Mouse (Mus musculus) heart, embryonic 11.5 days (tissue): ENCODE results near the gene Olfr460. TPM values are rescaled to one million over a fixed set of nuclear protein-coding genes. Genes with fewer than 3 reads are reported as not detected.

ENCODE experiments used
- ATAC-seq: fragments of 200-750 bp; cut with Nextera tagmentation; replicated peaks from 2 replicates; pipeline ENCODE4 v1.8.0; 2017; ENCODE audit warnings: moderate library complexity; ENCODE audit not compliant: insufficient number of reproducible peaks, low FRiP score, low TSS enrichment
- H3K27ac ChIP-seq: fragments of 300-500 bp; sonication (generic); 2 replicates; pipeline ENCODE4 v1.5.1; 2014; ENCODE audit warnings: mild to moderate bottlenecking, low read depth, low read length
- H3K27me3 ChIP-seq: fragments of 300-500 bp; sonication (generic); 2 replicates; pipeline ENCODE4 v1.6.1; 2014; ENCODE audit warnings: mild to moderate bottlenecking, low read length, mixed read lengths; ENCODE audit not compliant: control insufficient read depth, insufficient read depth
- H3K36me3 ChIP-seq: fragments of 300-500 bp; sonication (generic); 2 replicates; pipeline ENCODE4 v1.6.1; 2014; ENCODE audit warnings: mild to moderate bottlenecking, low read length, moderate library complexity, mixed read lengths; ENCODE audit not compliant: control insufficient read depth, insufficient read depth
- H3K4me1 ChIP-seq: fragments of 300-500 bp; sonication (generic); 2 replicates; pipeline ENCODE4 v1.6.1; 2014; ENCODE audit warnings: low read length; ENCODE audit not compliant: control insufficient read depth, insufficient read depth
- H3K4me2 ChIP-seq: fragments of 300-500 bp; sonication (generic); 2 replicates; pipeline ENCODE4 v1.6.1; 2014; ENCODE audit warnings: mild to moderate bottlenecking, moderate library complexity
- H3K4me3 ChIP-seq: fragments of 300-500 bp; sonication (generic); 2 replicates; pipeline ENCODE4 v1.5.1; 2014; ENCODE audit warnings: low read depth, low read length
- H3K9ac ChIP-seq: fragments of 300-500 bp; sonication (generic); 2 replicates; pipeline ENCODE4 v1.6.1; 2014; ENCODE audit warnings: mild to moderate bottlenecking, low read depth, low read length, moderate library complexity
- H3K9me3 ChIP-seq: fragments of 300-500 bp; sonication (generic); replicated peaks from 2 replicates; pipeline ENCODE4 v1.6.1; 2016; ENCODE audit warnings: low read length; ENCODE audit not compliant: control insufficient read depth
- WGBS: fragments of 180-500 bp; shearing (Covaris S2); extraction: QIAGEN DNeasy Blood & Tissue Kit; methylation state at CpG from one replicate; pipeline ENCODE4 v1.1.7; 2014; ENCODE audit not compliant: insufficient replicate concordance; 5-methylcytosine and 5-hydroxymethylcytosine counted together
- polyA plus RNA-seq: library from polyadenylated mRNA; unstranded; fragments of >200 nt; fragmentation: Nextera tagmentation; extraction: Ambion mirVana; gene quantifications from 2 replicates; pipeline ENCODE4 v1.2.1, GENCODE M21; 2014

The Olfr460 gene
- polyA plus RNA-seq: 0.06 TPM in 1 of 2 replicates, not detected in the other

DNA sequence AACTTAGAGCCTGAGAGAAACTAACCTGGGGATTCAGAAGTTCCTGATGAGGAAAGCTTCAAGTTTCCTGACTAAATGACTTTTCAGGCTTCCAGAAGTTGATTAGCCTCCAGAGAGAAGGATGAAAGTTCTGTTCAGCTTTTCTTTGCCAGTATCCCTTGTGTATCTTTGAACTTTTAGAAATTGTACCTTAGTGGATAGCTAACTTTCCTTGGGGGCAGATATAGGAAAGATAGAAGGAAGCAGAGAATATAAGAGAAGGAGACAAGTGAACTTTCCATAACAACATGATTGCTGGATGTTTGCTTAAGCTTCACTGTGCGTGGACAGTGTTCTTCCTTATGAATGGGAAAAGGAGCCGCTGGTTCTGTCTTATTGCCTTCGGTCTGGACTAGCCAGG is at the start of gene Olfr460:
Gene Olfr460, plus strand, starts transcription at position 301 of the 400 bp plus-strand sequence.
- WGBS: 78% methylated on average over 3 of the region's 3 CpGs
- no peak within 1 kb of the TSS for H3K4me2 ChIP-seq
- no peak within 1 kb of the TSS for H3K9ac ChIP-seq
- no peak within 1 kb of the TSS for H3K27ac ChIP-seq
- H3K4me1 ChIP-seq: no peaks in the 10 kb centered on the region
- no peaks in the 10 kb centered on the region for H3K27me3 ChIP-seq
- H3K36me3 ChIP-seq: no peaks in the 10 kb centered on the region
- no peak for ATAC-seq
- no peaks in the 10 kb centered on the region for H3K9me3 ChIP-seq
- H3K4me3 ChIP-seq: no peak within 1 kb of the TSS

DNA sequence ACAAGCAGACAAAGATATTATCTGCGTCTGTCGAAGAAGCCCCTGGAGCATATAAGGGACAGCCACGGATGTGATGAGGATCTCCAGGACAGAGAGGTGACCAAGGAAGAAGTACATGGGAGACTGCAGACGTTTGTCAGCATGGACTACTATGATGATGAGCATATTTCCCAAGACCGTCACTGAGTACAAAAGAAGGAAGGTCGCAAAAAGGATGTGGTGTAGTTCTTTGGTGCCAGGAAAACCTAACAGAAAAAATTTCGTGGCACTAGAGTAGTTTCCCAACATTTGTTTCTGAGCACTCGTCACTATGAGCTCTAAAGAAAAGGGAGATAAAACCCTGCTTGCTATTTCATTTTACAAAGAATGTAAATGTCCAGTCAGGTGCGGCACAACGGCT is 24.6 kb upstream of the Olfr460 start:
- no peaks in the 10 kb centered on the region for H3K27me3 ChIP-seq

DNA sequence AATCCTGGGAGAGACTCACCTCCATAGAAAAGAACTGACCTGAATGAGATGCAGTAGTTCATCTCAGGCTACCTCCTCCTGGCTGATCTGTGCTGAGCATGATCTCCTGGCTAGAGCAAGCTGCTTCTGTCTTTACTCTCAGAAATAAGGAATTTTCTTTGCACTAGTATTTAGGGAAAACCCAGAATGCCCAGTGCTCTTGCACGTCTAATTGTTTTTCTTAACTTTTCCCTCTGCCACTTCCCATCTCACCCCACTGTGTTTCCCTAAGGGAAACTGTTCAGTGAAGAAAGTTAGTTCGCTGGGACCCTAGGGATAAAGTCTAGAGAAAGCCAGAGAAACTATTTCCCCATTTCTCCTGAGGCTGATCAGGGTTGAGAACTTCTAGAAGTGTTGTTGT is 14.3 kb upstream of the Olfr460 start, which contains the start of gene Olfr461:
Gene Olfr461, minus strand, starts transcription at position 101 of the 400 bp plus-strand sequence.
- no peaks in the 10 kb centered on the region for H3K4me1 ChIP-seq
- H3K36me3 ChIP-seq: no peaks in the 10 kb centered on the region
- no peak within 1 kb of the TSS for H3K4me2 ChIP-seq
- H3K9me3 ChIP-seq: no peaks in the 10 kb centered on the region
- H3K4me3 ChIP-seq: no peak within 1 kb of the TSS
- ATAC-seq: no peak
- H3K27ac ChIP-seq: no peak within 1 kb of the TSS
- no peak within 1 kb of the TSS for H3K9ac ChIP-seq
- no peaks in the 10 kb centered on the region for H3K27me3 ChIP-seq
- WGBS: 74% methylated on average over 2 of the region's 2 CpGs

More for the DNA sequence above, 24.6 kb upstream of the Olfr460 start:
- WGBS: 75% methylated on average over 10 of the region's 10 CpGs
- H3K27ac ChIP-seq: no peak overlapping the region
- H3K4me1 ChIP-seq: no peaks in the 10 kb centered on the region
- H3K9me3 ChIP-seq: no peaks in the 10 kb centered on the region
- no peaks in the 10 kb centered on the region for H3K36me3 ChIP-seq
- H3K4me2 ChIP-seq: no peak overlapping the region
- H3K4me3 ChIP-seq: no peak overlapping the region
- no peak for ATAC-seq
- H3K9ac ChIP-seq: no peak overlapping the region

DNA sequence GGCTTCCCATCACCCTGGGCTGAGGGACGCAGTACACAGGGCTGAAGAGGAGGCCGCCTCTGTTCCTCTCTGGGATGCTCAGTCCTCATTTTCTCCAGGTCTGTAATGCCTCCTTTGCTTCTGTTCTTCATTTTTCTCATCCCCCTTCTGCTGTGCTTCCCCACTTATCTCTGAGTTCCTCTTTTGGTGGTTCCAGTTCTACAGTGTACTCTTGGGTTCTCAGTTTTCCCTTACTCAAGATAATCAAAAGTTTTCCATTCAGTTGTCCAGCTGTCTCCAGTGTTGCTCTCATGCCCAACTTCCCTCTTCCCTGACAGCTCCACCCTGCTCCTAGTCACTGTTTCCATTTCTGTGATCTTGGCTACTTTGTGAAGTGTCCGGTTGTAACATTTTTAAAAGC is 4.3 kb downstream of the Olfr460 start:
- no peaks in the 10 kb centered on the region for H3K9me3 ChIP-seq
- no peak overlapping the region for H3K4me3 ChIP-seq
- H3K27ac ChIP-seq: no peak overlapping the region
- H3K4me1 ChIP-seq: no peaks in the 10 kb centered on the region
- H3K9ac ChIP-seq: no peak overlapping the region
- no peaks in the 10 kb centered on the region for H3K36me3 ChIP-seq
- ATAC-seq: no peak
- H3K27me3 ChIP-seq: no peaks in the 10 kb centered on the region
- WGBS: 46% methylated on average over 3 of the region's 3 CpGs
- no peak overlapping the region for H3K4me2 ChIP-seq

DNA sequence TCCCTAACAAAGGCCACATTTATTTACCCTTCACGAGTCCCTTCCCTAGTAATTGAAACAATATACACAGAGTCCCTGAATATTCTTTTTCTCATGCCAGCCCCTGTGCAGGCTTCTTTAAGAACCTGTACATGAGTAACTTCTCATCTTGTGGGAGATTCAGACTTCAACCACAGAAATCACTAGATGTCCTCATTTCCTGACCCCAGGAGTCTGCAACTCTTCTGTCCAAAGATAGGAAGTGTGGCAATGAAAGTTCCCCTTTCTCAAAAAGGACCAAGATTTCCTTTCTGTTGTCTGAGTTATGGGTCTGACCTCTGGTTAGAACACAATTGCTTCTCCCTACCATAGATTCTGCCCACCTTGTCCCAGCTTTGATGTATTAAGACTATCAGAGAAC is 7.0 kb downstream of the Olfr460 start:
- H3K27me3 ChIP-seq: no peaks in the 10 kb centered on the region

DNA sequence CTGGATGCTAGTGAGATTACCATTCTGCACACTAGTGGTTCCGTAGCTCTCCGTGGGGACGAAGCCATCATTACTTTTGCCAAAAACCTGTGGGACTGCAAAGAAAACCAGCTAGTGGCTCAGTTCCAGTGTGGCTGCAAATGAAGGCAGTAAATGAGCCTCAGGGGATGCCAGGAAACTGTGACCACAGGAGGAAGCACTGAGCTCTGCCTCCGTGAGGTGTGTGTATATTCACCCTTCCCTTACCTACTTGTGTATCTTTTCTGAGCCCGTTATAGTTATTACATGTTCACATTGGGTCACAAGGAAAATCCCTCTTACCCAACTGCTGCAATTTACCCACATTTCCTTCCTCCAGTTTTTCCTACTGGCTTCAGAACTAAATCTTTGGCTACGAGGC is 15.0 kb downstream of the Olfr460 start:
- no peak overlapping the region for H3K9ac ChIP-seq
- H3K4me1 ChIP-seq: no peaks in the 10 kb centered on the region
- 80% methylated on average over 6 of the region's 6 CpGs for WGBS
- no peaks in the 10 kb centered on the region for H3K36me3 ChIP-seq
- ATAC-seq: no peak
- no peaks in the 10 kb centered on the region for H3K9me3 ChIP-seq
- H3K4me2 ChIP-seq: no peak overlapping the region
- no peak overlapping the region for H3K27ac ChIP-seq
- H3K27me3 ChIP-seq: no peaks in the 10 kb centered on the region
- H3K4me3 ChIP-seq: no peak overlapping the region

More for the DNA sequence above, 7.0 kb downstream of the Olfr460 start:
- no peaks in the 10 kb centered on the region for H3K9me3 ChIP-seq
- no peak overlapping the region for H3K4me2 ChIP-seq
- no peak overlapping the region for H3K4me3 ChIP-seq
- H3K9ac ChIP-seq: no peak overlapping the region
- H3K4me1 ChIP-seq: no peaks in the 10 kb centered on the region
- H3K27ac ChIP-seq: no peak overlapping the region
- H3K36me3 ChIP-seq: no peaks in the 10 kb centered on the region
- 64% methylated on average over 1 of the region's 1 CpGs for WGBS
- no peak for ATAC-seq

DNA sequence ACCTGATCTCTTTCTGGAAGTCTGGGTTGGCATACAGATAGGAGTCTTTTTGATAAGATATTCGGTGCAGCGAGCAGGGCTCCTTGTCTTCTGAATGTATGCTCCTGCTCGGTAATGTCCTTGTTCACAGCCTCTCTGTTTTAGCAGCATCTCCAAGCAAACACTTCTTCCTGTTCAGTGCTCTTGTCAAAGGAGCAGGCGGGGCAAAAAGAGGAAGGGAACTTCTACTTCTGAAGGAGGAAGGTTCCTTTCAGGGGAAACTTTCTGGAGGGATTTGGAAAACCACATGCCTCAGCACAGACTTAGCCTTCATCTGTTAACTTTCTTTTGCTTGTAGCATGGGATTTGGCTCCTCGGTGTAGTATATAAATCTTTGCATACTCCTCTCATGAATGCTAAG is 16.4 kb downstream of the Olfr460 start, which contains the start of gene Clec5a:
Gene Clec5a, minus strand, starts transcription at position 177 of the 400 bp plus-strand sequence.
- WGBS: 60% methylated on average over 5 of the region's 5 CpGs
- no peak for ATAC-seq
- no peaks in the 10 kb centered on the region for H3K9me3 ChIP-seq

DNA sequence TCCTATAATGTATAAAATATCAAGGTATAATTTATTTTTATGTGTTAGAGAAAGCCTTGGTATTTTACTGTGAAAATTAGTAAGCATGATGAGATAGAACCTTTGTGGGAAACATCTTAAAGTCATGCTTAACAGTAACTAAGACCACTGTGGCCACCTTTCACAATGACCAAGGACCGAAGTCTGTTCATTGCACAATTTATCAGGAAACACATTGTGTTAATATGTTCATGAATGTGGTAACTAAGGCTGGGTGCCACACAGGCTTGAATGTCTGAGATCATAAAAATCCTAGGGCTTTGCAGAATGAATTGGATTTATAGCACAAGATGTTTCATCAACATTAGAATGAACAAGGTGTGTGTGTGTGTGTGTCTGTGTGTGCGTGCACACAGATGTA is 19.1 kb downstream of the Olfr460 start:
- no peaks in the 10 kb centered on the region for H3K27me3 ChIP-seq
- H3K9me3 ChIP-seq: no peaks in the 10 kb centered on the region
- H3K27ac ChIP-seq: no peak overlapping the region
- no peak overlapping the region for H3K9ac ChIP-seq
- 81% methylated on average over 2 of the region's 2 CpGs for WGBS
- H3K4me1 ChIP-seq: no peaks in the 10 kb centered on the region
- H3K4me2 ChIP-seq: no peak overlapping the region
- no peak overlapping the region for H3K4me3 ChIP-seq
- H3K36me3 ChIP-seq: no peaks in the 10 kb centered on the region
- no peak for ATAC-seq

More for the DNA sequence above, 16.4 kb downstream of the Olfr460 start, which contains the start of gene Clec5a:
- no peak within 1 kb of the TSS for H3K27ac ChIP-seq
- H3K27me3 ChIP-seq: no peaks in the 10 kb centered on the region
- H3K36me3 ChIP-seq: no peaks in the 10 kb centered on the region
- H3K9ac ChIP-seq: no peak within 1 kb of the TSS
- H3K4me1 ChIP-seq: no peaks in the 10 kb centered on the region
- no peak within 1 kb of the TSS for H3K4me2 ChIP-seq
- H3K4me3 ChIP-seq: no peak within 1 kb of the TSS

DNA sequence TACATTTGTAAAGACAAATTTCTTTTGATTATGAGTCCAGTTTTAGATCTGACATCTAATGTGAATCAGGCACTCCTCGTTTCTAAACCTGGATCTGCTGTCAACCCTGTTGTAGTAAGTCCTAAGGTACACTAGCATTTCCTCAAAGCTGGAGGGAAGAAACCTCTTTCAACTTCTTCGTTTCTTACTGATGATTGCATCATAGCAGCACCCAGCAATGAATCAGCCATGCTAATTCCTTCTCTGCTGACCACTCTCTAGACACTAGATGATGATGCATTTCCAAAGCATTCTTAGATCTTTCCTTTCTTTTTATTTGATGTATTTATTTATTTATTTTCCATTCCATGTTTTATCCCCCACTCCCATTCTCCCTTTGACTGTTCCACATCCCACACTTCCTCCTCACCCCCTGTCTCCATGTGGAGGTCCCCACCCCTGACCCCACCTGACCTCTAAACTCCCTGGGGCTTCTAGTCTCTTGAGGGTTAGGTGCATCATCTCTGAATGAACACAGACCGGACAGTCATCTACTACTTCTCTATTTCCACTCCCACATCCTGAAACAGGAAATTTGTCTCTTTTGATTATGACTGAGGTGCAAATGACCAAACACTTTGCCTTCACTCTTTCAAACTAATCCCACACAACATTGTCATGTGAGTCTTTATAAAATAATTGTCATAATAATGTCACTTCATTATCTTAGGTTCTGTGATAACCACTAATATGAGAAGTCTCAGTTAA is 25.7 kb downstream of the Olfr460 start:
- no peaks in the 10 kb centered on the region for H3K27me3 ChIP-seq
- no peaks in the 10 kb centered on the region for H3K36me3 ChIP-seq
- ATAC-seq: no peak
- H3K27ac ChIP-seq: no peak overlapping the region
- H3K9me3 ChIP-seq: no peaks in the 10 kb centered on the region
- H3K9ac ChIP-seq: no peak overlapping the region
- H3K4me3 ChIP-seq: no peak overlapping the region
- no peak overlapping the region for H3K4me2 ChIP-seq
- 69% methylated on average over 3 of the region's 3 CpGs for WGBS
- no peaks in the 10 kb centered on the region for H3K4me1 ChIP-seq
